Mouse (Mus musculus): Measurements from ENCODE around the gene Fam161b. TPM values are rescaled to one million over a fixed set of nuclear protein-coding genes. Genes with fewer than 3 reads are reported as not detected.

The Fam161b gene
- polyA plus RNA-seq, 1 experiment from 2014 or later: 13.6 TPM

- Histone ChIP-seq H3K4me1 (no peaks in the 10 kb centered on the region), H3K27me3 (no peaks in the 10 kb centered on the region), H3K9ac (no peak overlapping the region), H3K9me3 (replicated peaks) (no peaks in the 10 kb centered on the region), H3K36me3 (peaks cover 16% of the 10 kb centered on the region; the same call in 1 of the 2 replicates), H3K27ac (no peak overlapping the region), H3K4me3 (no peak overlapping the region), H3K4me2 (replicated peaks) (no peak overlapping the region)
- ATAC-seq (ENCODE audit: low FRiP score): no peak
- 93% methylated on average over 5 of the region's 5 CpGs for WGBS
Observed at GRCm38 (mm10) chr12:84304101-84304500, 57.5 kb downstream of the Fam161b start.

GRCm38 (mm10) chr12:84299265-84299664 lies 62.4 kb downstream of the Fam161b start:
- 92% methylated on average over 2 of the region's 2 CpGs for WGBS
- H3K4me1 ChIP-seq: no peaks in the 10 kb centered on the region
- H3K4me2 ChIP-seq (replicated peaks): no peak overlapping the region
- no peaks in the 10 kb centered on the region for H3K9me3 ChIP-seq (replicated peaks)
- H3K27ac ChIP-seq: no peak overlapping the region
- ATAC-seq (ENCODE audit: low FRiP score): no peak
- no peak overlapping the region for H3K4me3 ChIP-seq
- H3K9ac ChIP-seq: no peak overlapping the region
- H3K36me3 ChIP-seq: peaks cover 17% of the 10 kb centered on the region
- no peaks in the 10 kb centered on the region for H3K27me3 ChIP-seq

GRCm38 (mm10) chr12:84297851-84298250 lies 63.8 kb downstream of the Fam161b start:
- no peak for ATAC-seq (ENCODE audit: low FRiP score)
- Histone ChIP-seq H3K4me1 (no peaks in the 10 kb centered on the region), H3K4me3 (no peak overlapping the region), H3K9ac (no peak overlapping the region), H3K27ac (no peak overlapping the region), H3K9me3 (replicated peaks) (no peaks in the 10 kb centered on the region), H3K4me2 (replicated peaks) (no peak overlapping the region), H3K27me3 (no peaks in the 10 kb centered on the region), H3K36me3 (peaks cover 25% of the 10 kb centered on the region)
- 94% methylated on average over 6 of the region's 6 CpGs for WGBS

Other genes with a start within 250 kb of the Fam161b start
- 8.7 and 11.2 TPM in 2 replicates for gene Dnal1, start 247.5 kb downstream of the Fam161b start, polyA plus RNA-seq (2016; fragmentation: Nextera tagmentation; extraction: Ambion mirVana)
- gene Pnma1, start 213.3 kb downstream of the Fam161b start, polyA plus RNA-seq (2016; fragmentation: Nextera tagmentation; extraction: Ambion mirVana): 3.8 and 4.2 TPM in 2 replicates
- 7.2 and 8.0 TPM in 2 replicates for gene Elmsan1, start 143.0 kb downstream of the Fam161b start, polyA plus RNA-seq (2016; fragmentation: Nextera tagmentation; extraction: Ambion mirVana)
- gene Ptgr2, start 76.6 kb downstream of the Fam161b start, polyA plus RNA-seq (2016; fragmentation: Nextera tagmentation; extraction: Ambion mirVana): 16.0 and 17.4 TPM in 2 replicates
- 99.3 and 101 TPM in 2 replicates for gene Zfp410, start 45.0 kb downstream of the Fam161b start, polyA plus RNA-seq (2016; fragmentation: Nextera tagmentation; extraction: Ambion mirVana)
- 34.6 and 37.5 TPM in 2 replicates for gene Coq6, start 176 bp downstream of the Fam161b start, polyA plus RNA-seq (2016; fragmentation: Nextera tagmentation; extraction: Ambion mirVana)
- 11.9 and 12.3 TPM in 2 replicates for gene Entpd5, start 47.2 kb upstream of the Fam161b start, polyA plus RNA-seq (2016; fragmentation: Nextera tagmentation; extraction: Ambion mirVana)
- gene Bbof1, start 47.2 kb upstream of the Fam161b start, polyA plus RNA-seq (2016; fragmentation: Nextera tagmentation; extraction: Ambion mirVana): 1.2 and 2.6 TPM in 2 replicates
- 29.2 and 29.9 TPM in 2 replicates for gene Rnf113a2, start 55.4 kb upstream of the Fam161b start, polyA plus RNA-seq (2016; fragmentation: Nextera tagmentation; extraction: Ambion mirVana)
- gene Aldh6a1, start 89.2 kb upstream of the Fam161b start, polyA plus RNA-seq (2016; fragmentation: Nextera tagmentation; extraction: Ambion mirVana): 32.6 and 33.9 TPM in 2 replicates
- 31.1 and 31.8 TPM in 2 replicates for gene Lin52, start 89.6 kb upstream of the Fam161b start, polyA plus RNA-seq (2016; fragmentation: Nextera tagmentation; extraction: Ambion mirVana)
- gene Vsx2, start 207.9 kb upstream of the Fam161b start, polyA plus RNA-seq (2016; fragmentation: Nextera tagmentation; extraction: Ambion mirVana): 8.3 and 9.4 TPM in 2 replicates

All from hindbrain, embryonic 12.5 days (tissue).